Mouse (Mus musculus) gastrocnemius, postnatal 36 days (tissue): ENCODE results near the gene Lipe. TPM values are rescaled to one million over a fixed set of nuclear protein-coding genes. Genes with fewer than 3 reads are reported as not detected.

Experiments
- DNase-seq, 2 experiments: peaks; one replicate each; pipeline ENCODE4 v3.0.0; 2022
- intact Hi-C: fragments of 180-260 bp; cut with DNase I; formaldehyde crosslinking; loops from one replicate; pipeline ENCODE4 v1.15.1; 2025
- total RNA-seq, 2 experiments: library from RNA; stranded (reverse); gene quantifications; 2 replicates each; pipeline ENCODE4 v1.2.3; 2021

Lipe gene
- total RNA-seq, 2 experiments from 2014 or later = 18.6 to 20.6 TPM

GRCm38 (mm10) chr7:25369058-25369749 is 29.3 kb downstream of the Lipe start, which contains the start of gene Cnfn:
Gene Cnfn (minus strand): TSS chr7:25369724.
- intact Hi-C loops = no loop called here
- no peak for DNase-seq

- no peak for DNase-seq
- intact Hi-C loops = no loop called here
These were observed 30.2 kb downstream of the Lipe start for GRCm38 (mm10) chr7:25368333-25368732.

GRCm38 (mm10) chr7:25367632-25368293 is 30.7 kb downstream of the Lipe start:
- intact Hi-C loops = no loop called here
- no peak for DNase-seq

GRCm38 (mm10) chr7:25365937-25366625 is 32.4 kb downstream of the Lipe start:
- intact Hi-C loops = no loop called here
- DNase-seq = no peak

- no peak for DNase-seq
- intact Hi-C loops = no loop called here
These were observed 34.9 kb downstream of the Lipe start for GRCm38 (mm10) chr7:25363632-25364031.

- DNase-seq = no peak
- intact Hi-C loops = no loop called here
These were observed 35.4 kb downstream of the Lipe start for GRCm38 (mm10) chr7:25363151-25363550.

- DNase-seq = no peak
- intact Hi-C loops = no loop called here
These were observed 39.7 kb downstream of the Lipe start for GRCm38 (mm10) chr7:25358721-25359206.

GRCm38 (mm10) chr7:25348861-25349260 is 49.6 kb downstream of the Lipe start:
- DNase-seq = no peak
- intact Hi-C loops = no loop called here

- intact Hi-C loops = no loop called here
- no peak for DNase-seq
These were observed 57.3 kb downstream of the Lipe start for GRCm38 (mm10) chr7:25341000-25341784.

- intact Hi-C loops = no loop called here
- no peak for DNase-seq
These were observed 59.2 kb downstream of the Lipe start for GRCm38 (mm10) chr7:25339329-25339728.

GRCm38 (mm10) chr7:25334472-25334871 is 64.0 kb downstream of the Lipe start:
- DNase-seq = no peak
- intact Hi-C loops = loop anchor here (5.0 kb wide), 2 partner anchors 92 to 257 kb away; no protein-coding TSS in a partner anchor

GRCm38 (mm10) chr7:25333596-25334307 is 64.8 kb downstream of the Lipe start:
- peak; percentile 72 to 75 for DNase-seq
- intact Hi-C loops = loop anchor here (5.0 kb wide), 2 partner anchors 91 to 256 kb away; no protein-coding TSS in a partner anchor

Other genes with a start within 250 kb of the Lipe start
- gene Pou2f2, start 219.0 kb downstream of the Lipe start, total RNA-seq = under 1 TPM; 0.10 to 0.72 TPM
- 10 to 100 TPM in 1 of 2 experiments, 1 to 10 TPM in 1; 8.4 to 10.7 TPM for gene Dedd2, start 178.1 kb downstream of the Lipe start, total RNA-seq
- gene Zfp526, start 177.3 kb downstream of the Lipe start, total RNA-seq = 1 to 10 TPM; 4.1 to 5.5 TPM
- gene Gsk3a, start 160.9 kb downstream of the Lipe start, total RNA-seq = 10 to 100 TPM; 64.0 to 69.6 TPM
- 1 to 10 TPM; 5.0 to 6.1 TPM for gene Erf, start 147.9 kb downstream of the Lipe start, total RNA-seq
- 10 to 100 TPM; 31.4 to 37.6 TPM for gene Cic, start 131.0 kb downstream of the Lipe start, total RNA-seq
- gene Pafah1b3, start 100.7 kb downstream of the Lipe start, total RNA-seq = 1 to 10 TPM in 1 of 2 experiments, under 1 TPM in 1; 0.86 to 1.3 TPM
- not detected for gene Prr19, start 97.3 kb downstream of the Lipe start, total RNA-seq
- not detected for gene Tmem145, start 92.6 kb downstream of the Lipe start, total RNA-seq
- gene Megf8, start 81.5 kb downstream of the Lipe start, total RNA-seq = 10 to 100 TPM; 16.3 to 16.6 TPM
- gene Cnfn, start 29.0 kb downstream of the Lipe start, total RNA-seq = not detected
- not detected for gene Cxcl17, start 14.2 kb upstream of the Lipe start, total RNA-seq
- 1 to 10 TPM; 3.0 to 6.1 TPM for gene Ceacam1, start 78.9 kb upstream of the Lipe start, total RNA-seq
- under 1 TPM; 0.64 to 0.79 TPM for gene Ceacam2, start 141.1 kb upstream of the Lipe start, total RNA-seq
- gene Erich4, start 217.2 kb upstream of the Lipe start, total RNA-seq = not detected
- gene Dmac2, start 220.7 kb upstream of the Lipe start, total RNA-seq = 10 to 100 TPM; 37.7 to 43.0 TPM
- 1 to 10 TPM; 1.0 to 1.8 TPM for gene B3gnt8, start 227.9 kb upstream of the Lipe start, total RNA-seq